Mouse (Mus musculus): ENCODE measurements at regions not wholly inside any gene's neighbourhood (a gene's known extent, or its start where the extent isn't known, plus 50 kb on each side); places are given as distances from the start of the nearest gene placed in this dataset.

- no peak for TF ChIP-seq CTCF (IDR thresholded peaks at IDR 0.05; ENCODE audit: insufficient read depth, low read depth, low read length)
- TF ChIP-seq POLR2A (IDR thresholded peaks at IDR 0.05; ENCODE audit: insufficient read depth, low read depth, low read length) = no peak
Measured at GRCm38 (mm10) chr1:35933511-35933910, 134.7 kb upstream of the Hs6st1 start.

All from olfactory bulb, adult 2 months (tissue).